Mouse (Mus musculus) CD4-positive, CD25-positive, alpha-beta regulatory T cell, adult 2 months (primary cell): Measurements from ENCODE around the gene Sez6l.

ENCODE experiments used
- DNase-seq: peaks from one replicate; pipeline ENCODE4 v3.0.0-alpha.2; 2012; ENCODE audit warnings: low read depth, low spot score

The Sez6l gene

DNA sequence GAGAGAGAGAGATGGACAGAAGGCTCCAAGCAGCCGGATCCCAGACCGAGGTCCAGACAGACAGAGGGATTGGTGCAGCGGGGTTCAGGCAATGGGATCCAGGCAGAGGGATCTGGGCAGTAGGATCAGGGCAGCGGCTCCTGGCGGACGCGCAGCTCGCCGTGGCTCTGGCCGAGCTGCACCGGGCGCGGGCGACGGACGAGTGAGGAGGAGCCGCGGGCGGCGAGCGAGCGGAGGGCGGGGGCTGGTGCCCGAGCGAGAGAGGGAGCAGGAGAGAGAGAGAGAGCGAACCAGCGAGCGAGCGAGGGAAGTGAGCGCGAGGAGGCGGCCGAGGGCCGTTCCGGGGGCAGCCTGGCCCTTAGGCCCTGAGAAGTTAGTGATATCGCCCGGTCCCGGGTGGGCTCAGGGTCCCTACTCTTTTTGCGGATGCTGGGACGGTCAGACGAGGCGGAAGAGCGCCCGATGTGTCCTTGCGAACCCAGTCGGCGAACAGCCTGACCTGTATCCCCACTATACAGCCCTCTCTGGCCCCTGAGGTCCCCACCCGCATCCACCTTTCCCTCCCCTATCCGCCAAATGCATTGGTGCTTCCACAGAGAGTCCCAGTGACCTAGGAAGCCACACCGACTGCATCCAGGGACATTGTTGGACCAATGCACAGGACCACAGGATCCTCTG, at the start of gene Sez6l:
Gene Sez6l, minus strand, starts transcription at position 193 of the 678 bp plus-strand sequence.
- DNase-seq, result no peak

DNA sequence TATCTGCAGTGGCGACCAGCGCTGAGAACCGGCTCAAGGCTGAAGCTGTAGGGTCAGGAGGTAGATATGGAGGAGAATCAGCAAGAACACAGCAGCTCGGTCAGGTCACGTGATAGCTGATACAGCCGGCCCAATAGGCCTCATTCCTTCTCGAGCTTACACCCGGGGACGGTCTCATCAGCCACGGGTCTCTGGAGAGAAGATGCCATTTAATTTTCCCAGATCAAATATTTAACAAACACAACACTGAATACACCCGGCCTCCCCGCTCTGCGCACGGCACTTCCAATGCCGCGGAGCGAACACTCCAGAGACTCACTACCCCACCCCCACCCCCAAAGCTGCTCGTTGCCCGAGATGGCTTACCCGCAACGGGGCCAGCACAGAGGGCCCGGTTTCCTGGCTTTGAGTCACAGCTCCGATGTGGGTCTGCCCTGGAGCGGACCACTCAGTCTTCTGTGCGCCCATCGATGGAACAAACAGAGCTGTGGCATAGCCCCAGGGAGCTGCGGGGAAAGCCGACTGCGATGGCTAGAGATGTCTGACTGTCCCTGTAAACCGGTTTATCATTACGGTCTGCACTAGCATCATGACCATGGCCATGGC, 48.7 kb upstream of the Sez6l start:
- DNase-seq, result no peak

DNA sequence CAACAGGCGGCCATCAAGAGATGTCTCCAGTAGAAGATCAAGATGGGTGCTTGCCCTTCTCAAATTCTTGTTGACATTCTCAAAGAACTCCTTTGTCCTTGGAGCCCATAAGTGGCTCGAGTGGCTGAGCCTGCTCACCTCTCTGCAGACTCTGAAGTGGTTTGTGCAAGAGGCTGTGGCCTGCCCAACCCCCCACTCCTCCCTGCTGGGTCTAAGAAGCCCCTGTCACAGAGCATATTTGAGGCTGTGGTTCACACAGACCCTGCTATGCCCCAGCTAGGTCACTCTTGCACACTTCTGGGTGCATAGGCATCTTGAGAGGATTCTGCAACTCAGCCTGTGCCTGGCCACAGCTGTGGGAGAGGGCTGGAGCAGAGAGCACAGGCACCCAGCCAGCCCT, 46.0 kb upstream of the Sez6l start:
- DNase-seq, result no peak

DNA sequence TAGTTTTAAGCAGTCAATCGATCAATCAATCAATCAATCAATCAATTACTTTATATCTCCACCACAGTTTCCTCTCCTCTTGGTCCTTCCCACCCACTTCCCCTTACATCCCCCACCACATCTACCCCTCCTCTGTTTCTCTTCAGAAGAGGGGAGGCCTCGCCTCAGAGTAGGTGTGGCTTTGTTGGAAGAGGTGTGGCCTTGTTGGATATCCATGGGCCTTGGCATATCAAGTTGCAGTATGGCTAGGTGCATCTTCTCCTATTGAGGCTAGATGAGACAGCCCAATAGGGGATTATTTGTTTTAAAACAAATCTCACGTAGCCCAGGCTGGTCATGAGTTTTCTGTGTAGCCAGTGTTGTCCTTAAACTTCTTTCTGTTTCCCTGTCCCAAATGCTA, 43.3 kb upstream of the Sez6l start:
- DNase-seq, result no peak

DNA sequence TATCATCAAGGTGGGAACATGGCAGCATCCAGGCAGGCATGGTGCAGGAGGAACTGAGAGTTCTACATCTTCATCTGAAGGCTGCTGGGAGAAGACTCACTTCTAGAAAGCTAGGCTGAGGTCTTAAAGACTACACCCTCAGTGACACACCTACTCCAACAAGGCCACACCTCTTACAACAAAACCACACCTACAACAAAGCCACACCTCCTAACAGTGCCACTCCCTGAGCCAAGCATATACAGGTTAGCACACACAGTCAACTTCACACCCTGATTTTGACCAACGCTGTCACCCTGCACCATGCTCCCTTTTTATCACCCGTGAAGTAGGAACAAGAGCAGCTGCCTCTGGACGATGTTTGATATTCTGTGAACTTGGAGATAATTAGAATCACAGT, 42.4 kb upstream of the Sez6l start:
- no peak for DNase-seq

DNA sequence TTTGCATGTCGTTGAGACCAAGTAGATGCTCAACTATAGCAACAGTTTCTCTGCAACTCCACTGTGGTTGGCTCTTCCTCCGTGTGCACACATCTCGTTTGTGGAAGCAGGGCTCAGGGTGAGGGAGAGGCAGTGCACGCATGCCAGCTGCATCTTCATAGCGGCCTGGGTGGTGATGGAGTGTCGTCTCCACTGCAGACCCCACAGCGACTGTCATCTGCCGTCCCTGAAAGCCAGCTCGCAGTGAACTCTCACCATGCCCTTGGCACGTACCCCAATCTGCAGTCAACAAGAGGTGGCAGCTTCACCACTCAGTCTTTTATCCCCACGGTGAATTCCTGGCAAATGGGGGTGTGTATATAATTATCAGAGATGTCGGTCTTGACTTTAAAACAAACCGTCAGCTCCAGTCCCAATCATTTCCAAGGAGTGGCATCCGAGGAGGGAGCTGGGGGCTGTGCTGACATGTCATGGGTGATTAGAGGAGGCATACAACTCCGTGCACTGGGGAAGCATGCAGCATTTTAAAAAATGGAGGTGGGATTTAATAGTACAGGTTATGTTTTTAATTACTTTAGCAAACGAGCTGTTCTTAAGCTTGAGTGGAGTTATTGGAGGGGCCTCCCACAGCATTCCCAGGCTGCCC, 40.7 kb upstream of the Sez6l start:
- no peak for DNase-seq

DNA sequence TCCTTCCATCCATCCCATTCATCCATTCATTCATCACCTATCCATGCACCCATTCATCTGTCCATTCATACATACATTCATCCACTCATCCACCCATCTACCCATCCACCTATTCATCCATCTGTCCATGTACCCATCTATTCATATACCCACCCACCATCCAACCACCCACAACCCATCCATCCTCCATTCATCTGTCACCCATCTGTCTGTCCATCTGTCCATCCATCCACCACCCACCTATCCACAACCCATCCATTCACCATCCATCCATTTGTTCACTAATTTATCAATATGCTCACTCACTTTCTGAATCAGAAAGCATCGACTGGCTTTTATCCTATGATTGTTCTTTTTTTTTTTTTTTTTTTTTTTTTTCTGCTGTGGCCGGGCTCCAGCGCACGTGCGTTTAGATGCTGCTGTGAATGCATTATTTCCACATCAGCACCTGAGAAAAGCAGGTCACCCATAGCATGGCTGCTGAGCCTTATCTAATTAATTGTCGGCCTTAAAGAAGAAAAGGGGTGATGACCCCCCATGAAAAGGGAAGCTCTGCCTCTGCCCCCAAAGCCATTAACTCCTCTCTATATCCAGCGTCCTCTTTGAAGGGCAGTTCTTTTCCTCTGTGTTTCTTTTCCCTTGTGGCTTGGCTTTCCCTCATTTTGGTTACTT, 39.1 kb upstream of the Sez6l start:
- DNase-seq, result no peak

DNA sequence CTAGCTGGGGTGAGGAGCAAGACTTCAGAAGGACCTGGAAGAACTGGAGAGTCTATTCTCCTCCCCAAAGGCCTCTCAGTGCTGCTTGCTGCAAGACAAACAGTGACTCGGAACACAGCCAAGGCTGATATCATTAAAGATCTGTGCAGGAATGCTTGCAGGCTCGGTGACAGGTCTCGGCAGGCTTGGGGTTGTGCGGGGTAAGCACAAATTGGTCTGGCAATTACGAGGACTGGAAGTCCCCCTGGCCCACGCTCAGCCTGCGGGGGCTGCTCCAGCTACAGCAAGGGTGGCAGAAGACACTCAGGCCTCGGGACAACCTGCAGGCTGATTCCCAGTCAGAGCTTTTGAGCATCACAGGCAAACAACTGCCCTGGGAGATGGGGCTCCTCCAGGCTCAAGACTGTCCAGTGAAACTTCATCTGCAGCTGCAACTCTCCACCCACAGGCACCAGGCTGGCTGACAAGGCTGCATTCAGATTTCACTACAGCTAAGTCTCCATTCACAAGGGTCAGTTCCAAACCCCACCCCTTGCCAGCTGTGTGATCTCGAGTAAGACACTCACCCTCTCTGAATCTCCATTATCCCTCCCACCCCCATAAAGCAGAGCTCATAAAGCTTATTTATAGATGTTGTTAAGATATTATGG, 31.0 kb upstream of the Sez6l start:
- no peak for DNase-seq

DNA sequence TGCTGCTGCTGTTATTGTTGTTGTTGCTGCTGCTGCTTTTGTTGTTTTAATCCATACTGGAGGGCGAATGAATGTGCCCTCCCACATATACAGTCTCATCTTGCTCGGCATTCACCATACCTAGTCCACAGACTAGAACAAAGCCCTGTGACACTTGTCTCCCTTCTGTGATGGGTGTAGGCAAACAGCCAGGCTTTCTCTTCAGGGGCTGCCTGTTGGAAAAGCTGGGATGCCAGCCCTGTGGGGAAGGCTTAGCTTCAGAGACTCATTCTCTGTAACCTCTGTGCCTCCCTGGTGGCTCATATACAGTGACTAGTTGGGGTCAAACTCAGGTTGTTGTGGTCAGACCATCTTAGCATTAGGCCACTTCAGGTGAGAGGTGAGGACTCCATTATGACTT, 30.1 kb upstream of the Sez6l start:
- no peak for DNase-seq

DNA sequence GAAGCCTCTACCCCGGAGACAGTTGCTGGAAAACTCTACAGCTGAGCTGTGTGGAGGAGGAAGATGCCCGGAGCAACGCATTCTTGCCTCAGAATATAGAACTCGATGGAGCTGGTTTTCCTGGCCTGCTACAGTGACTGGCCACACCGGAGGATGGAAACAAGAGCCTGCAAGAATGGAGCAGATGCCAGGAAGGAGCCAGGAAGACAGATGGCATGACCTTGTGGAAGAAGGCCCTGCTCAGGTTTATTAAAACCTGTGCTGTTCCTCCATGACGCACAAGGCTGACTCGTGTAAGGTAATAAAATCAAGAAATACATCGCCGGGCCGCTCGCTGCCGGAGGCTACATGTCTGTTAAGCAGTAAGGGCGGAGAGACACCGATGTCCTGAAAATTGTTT, 28.4 kb upstream of the Sez6l start:
- DNase-seq, result no peak

DNA sequence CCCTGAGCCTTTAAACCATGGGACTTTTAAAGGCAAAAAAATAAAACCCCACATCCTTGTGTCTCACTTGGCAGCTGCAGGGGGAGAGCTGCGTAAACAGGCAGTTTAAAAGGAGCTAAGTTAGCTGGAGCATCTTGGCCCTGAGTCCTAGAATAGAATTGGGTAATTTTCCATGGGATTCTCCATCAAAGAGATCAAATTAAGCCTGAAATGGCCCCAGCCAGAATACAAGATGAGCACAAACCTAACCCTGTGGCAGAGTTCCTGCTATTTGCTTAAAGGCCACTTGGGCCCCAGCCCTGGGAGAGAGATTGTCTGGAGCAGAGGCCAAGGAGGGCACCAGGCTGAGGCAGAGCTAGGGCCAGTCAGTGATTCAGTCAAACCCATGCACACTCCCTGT, 27.3 kb upstream of the Sez6l start:
- DNase-seq, result no peak

DNA sequence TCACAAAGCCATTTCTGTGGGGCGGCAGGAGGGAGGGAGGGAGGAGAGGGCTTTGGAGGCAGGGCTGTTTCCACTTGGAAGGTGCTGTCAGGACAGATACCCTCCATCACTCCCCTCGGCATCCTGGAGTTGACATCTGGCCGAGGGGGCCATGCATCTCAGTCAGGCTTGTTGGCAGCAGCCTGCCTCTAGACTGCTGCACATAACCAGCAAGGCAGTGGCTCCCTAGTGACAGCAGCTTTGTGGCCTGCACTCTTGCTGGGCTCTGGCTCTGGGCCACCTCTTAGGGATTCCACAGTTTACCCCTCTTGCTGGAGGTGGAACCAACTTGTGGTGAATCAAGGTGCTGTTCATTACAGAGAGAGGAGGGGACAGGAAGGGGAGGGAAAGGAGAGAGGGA, 26.6 kb upstream of the Sez6l start:
- no peak for DNase-seq

DNA sequence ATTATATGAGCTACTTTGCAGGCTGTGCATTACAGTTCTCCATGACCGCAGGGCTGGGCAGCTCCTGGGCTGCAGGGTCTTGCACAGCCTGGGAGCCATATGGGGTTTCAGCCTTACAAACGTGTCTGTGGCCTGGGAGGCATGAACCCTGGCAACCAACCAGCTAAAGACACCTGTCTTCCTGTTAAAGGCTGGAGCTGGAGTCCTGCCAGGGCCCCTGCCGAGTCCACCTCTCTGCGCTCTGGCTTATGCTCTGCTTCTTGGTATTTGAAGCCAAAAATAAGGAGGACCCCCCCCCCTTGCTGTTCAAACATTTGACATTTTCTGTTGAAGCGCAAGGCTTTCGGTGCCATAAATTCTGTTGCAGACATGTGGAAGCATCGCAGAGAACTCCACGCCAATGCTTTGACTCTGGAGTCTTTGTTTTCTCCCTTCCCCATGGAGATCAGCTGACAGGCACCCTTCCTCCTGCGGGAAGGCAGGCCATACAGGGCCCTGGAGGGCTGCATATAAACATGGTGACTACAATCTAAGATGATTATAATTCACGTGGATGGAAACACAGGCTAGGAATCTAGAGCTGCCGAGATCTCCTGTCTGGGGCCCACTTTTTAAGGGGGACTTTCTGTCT, 23.4 kb upstream of the Sez6l start:
- no peak for DNase-seq

DNA sequence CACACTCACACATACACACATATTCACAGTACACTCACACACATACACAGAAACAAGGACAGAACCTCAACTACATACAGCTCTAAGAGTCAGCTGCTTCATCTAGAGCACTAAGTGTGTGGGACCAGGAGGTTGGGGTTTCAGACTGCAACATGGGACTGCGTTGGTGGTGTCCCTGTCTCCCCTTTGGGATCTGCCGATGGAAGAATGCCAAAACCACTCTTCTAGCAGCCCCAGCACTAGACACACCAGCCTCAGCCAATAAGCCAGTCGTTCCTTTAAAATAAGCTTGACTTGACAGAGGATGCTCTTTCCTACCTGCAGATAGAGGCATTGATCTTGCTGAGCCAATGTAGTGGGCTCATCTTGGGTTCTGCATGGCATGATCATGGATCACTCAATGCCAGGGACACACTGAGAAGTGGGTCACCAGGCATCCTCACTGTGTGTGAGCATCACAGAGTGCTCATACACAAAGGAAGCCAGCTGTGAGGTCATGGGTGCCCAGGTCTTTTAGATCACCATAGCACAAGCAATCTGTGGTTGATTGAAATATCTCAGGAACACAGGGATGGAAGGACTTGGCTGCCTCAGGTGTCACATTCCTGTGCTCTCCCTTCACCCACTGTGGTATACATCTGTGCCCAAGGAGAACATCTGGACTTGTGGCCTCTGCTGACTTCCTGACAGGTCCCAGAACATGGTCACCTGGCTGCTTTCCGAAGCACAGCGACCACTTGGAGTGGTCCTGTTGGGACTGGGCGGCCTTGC, 22.7 kb upstream of the Sez6l start:
- no peak for DNase-seq

DNA sequence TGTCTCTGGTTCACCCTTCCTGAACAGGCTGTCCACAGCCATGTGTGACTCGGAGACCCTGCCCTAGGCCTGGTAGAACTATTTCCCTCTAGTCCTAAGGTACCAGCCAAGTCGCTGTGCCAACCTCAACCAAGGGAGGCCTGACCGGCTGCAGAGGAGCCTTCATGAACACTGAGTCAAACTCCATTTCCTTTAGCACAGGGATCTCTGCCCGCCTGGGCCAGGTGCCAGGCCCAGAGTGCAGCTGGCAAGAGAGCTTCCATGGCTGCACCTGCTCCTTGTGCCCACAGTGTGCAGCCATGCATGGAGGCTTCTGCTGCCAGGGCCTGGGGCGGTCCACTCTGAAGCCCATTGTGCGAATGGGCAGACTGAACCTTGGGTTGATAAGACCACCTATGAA, 20.9 kb upstream of the Sez6l start:
- DNase-seq, result no peak

DNA sequence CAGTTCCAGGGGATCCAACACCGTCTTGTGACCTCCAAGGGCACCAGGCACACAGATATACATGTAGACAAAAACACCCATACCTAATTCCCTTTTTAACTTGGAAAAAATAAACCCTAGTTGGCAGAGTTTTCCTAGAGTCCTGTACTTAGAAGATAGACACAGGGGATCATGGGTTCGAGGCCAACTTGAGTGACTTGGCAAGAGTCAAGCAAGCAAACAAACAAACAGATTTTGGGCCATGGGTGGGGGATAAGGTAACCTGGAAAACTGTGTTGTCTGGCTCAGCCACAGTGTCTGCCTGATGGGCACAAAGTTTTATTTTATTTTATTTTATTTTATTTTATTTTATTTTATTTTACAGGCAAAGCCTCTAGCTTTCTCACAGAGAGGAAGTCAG, 20.3 kb upstream of the Sez6l start:
- no peak for DNase-seq

DNA sequence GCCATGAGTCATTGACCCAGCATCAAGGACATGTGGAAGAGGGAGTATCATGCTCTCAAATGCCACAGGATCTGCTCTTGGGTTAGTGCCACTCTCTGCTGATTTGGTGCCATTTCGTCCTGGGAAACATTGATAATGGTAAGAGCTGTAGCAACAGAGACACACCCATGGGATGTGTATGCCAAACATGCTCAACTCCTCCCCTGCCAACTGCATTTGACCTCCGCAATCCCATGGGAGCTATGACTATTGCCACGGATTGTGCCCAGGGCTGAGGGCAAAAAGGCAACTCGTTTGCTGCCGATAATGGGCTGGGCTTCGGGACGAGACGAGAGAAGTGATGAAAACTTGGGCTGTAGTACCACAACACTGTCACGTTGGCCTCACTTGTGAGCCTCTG, 19.7 kb upstream of the Sez6l start:
- DNase-seq, result no peak

DNA sequence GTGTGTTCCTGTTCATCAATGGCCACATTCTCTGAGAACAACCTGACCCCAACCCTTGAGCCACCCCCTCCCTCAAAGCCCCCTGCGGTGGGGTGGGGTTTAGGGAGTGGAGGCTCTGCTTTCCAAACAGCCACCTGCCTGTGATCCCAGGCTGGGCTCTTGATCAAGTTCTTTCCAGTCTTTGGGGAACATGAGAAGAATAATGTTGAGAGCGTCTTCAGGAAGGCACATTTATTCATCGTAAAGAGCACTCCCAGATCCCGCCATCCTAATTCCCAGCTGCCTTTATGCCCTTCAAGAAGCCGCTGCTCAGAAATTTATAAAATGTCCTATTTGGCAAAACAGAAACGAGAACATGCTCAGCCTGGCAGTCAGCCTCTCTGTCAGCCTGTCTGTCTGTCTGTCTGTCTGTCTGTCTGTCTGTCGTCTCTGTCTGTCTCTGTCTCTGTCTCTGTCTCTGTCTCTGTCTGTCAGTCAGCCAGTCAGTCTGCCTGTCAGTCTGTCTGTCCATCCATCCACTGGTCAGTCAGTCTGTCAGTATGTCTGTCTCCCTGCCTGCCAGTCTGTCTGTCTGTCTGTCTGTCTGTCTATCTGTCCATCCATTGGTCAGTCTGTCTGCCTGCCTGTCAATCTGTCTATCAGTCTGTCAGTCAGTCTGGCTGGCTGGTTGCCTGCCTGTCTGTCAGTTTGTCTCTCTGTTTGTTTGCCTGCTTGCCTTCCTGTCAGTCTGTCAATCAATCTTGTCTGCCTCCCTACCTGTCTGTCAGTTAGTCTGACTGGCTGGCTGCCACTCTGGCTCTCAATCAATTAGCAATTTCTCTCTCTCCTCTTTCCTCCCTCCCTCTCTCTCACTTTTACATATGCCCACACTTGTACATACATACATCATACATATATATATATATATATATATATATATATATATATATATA, 19.0 kb upstream of the Sez6l start:
- no peak for DNase-seq

DNA sequence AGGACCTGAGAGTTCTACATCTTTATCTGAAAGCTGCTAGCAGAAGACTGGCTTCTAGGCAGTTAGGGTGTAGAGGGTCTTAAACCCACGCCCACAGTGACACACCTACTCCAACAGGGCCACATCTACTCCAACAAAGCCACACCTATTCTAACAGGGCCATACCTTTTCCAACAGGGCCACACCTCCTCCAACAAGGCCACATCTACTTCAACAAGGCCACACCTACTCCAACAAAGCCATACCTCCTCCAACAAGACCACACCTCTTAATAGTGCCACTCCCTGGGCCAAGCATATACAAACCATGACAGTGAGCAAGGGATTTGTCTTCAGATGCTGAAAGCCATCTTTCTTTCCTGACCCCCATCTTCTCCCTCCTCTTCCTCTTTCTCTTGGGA, 14.7 kb upstream of the Sez6l start:
- DNase-seq, result no peak

DNA sequence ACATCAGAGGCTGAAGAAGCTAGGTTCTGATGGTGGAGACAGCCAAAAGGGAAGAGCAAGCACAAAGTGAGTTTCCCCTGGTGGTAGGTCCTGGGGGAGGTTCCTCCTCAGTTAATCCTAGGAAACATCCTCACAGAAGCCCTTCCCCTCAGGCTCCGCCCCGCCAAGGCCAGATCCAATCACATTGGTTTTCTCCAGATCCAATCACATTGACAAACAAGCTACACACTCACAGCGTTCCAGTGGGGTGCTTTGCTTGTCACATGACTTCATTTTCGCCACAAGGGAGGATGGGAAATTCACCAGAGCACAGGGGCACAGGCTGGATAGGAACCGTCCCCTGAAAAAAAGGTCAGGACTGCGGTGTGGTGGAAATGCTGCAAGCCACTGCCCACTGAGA, 9.1 kb upstream of the Sez6l start:
- no peak for DNase-seq
